Mouse (Mus musculus) testis, adult 2 months (tissue): ENCODE measurements around the gene Pabpc5.

Source experiments
- CTCF ChIP-seq: fragments of 200-500 bp; IDR thresholded peaks from 2 replicates; pipeline ENCODE4 v1.5.1; 2012; ENCODE audit warnings: low read depth, mild to moderate bottlenecking, inconsistent platforms, low read length, moderate library complexity; ENCODE audit not compliant: control insufficient read depth, insufficient read depth, insufficient replicate concordance
- POLR2A ChIP-seq: fragments of 200-500 bp; IDR thresholded peaks from 2 replicates; pipeline ENCODE4 v1.6.1; 2012; ENCODE audit warnings: low read depth, mild to moderate bottlenecking, inconsistent platforms, low read length, moderate library complexity; ENCODE audit not compliant: control insufficient read depth

DNA sequence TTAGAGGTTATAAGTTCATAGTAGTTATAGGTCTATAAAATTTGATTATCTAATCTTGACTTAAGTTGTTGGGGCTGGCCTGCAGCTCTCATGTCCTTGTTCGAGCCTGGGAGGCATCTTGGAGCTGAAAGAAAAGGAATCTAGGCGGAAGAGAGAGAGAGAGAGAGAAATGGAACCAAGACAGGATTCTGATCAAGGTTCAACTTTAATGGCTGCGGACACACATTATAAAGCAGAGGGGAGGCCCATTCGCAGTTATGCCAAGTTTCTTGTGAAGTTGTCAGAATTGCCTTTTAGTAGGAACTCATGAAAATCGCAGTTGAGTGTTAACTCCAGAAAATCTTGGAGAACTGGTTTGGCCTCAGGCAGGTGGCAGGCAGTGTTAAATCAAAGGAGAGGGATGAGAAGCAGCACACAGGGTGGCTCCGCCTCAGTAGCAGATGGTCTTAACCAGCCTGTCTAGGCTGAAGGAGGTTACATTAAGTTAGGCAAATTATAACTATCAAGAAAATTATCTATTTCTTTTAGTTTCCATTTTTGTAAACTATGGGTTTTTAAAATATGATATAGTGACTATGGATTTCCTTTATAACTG lies 38.6 kb upstream of the Pabpc5 start:
- no peak for TF ChIP-seq CTCF
- no peak for TF ChIP-seq POLR2A
